In the genomic region with DNA sequence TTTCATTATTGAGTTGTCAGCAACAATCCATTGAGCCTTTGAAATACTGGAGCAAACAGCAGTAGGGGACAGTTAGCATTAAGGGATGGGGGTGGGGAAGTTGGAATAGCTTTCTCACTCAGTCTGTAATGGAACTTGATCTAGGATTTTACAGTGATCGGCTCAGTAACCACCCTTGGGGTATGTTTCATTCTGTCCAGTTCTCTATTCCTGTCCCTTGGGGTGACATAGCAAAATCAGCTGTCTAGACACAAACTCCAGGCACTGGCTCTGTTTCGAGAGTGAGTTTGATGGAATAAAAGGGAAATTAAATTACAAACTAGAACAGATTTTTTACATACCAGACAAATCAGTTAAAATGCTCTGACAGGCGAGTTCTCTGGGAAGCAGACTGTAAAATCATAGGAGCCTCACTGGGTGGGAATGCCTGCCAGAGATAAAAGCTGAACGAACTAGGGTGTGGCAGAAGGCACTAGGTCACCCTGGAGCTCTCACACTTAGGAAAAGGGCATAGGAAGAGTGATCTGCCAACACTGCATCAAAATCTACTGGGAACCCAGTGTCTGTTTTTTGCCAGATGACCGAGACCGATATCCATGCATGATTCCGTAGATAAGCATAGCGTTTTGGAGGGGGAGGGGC, we compare ENCODE assay signal across 9 mouse cellular contexts. TPM values are rescaled to one million over a fixed set of nuclear protein-coding genes. Genes with fewer than 3 reads are reported as not detected.
DNase-seq lines count a peak whose midpoint lies in the region; ATAC-seq lines count a peak whose summit lies in the region.
"Had no signal": no experiment of that assay in that cellular context is flagged by ENCODE, and none has a peak within 500 bp of the region (broad histone marks: within the 10 kb centered on the region; RNA-seq: fewer than 3 reads in every experiment).

No protein-coding gene starts in this region.

- no peaks in the 10 kb centered on the region for H3K4me1 ChIP-seq in midbrain, embryonic 14.5 days (ENCODE audit: control insufficient read depth, insufficient read depth, low read length)
- H3K4me1 ChIP-seq in midbrain, embryonic 16.5 days (ENCODE audit: control insufficient read depth, insufficient read depth, low read length) = no peaks in the 10 kb centered on the region

- no peak overlapping the region for H3K4me3 ChIP-seq in midbrain, embryonic 14.5 days (replicated peaks; ENCODE audit: low read depth, low read length)
- no peak overlapping the region for H3K4me3 ChIP-seq in midbrain, embryonic 16.5 days (ENCODE audit: low read depth, low read length)

- H3K36me3 ChIP-seq in midbrain, embryonic 14.5 days (ENCODE audit: control insufficient read depth, insufficient read depth, low read length) = no peaks in the 10 kb centered on the region
- H3K36me3 ChIP-seq in midbrain, embryonic 16.5 days (ENCODE audit: control insufficient read depth, insufficient read depth, low read length) = no peaks in the 10 kb centered on the region

- no peaks in the 10 kb centered on the region for H3K27me3 ChIP-seq in midbrain, embryonic 14.5 days (ENCODE audit: control insufficient read depth, insufficient read depth, low read length)
- no peaks in the 10 kb centered on the region for H3K27me3 ChIP-seq in midbrain, embryonic 16.5 days (ENCODE audit: control insufficient read depth, insufficient read depth, low read depth, low read length)

- intact Hi-C loops in gastrocnemius, postnatal 14 days (cut with DNase I; ENCODE audit: low total_unique reads) = no loop called here
- intact Hi-C loops in heart, postnatal 10 days (cut with DNase I) = no loop called here

- ATAC-seq in midbrain, embryonic 14.5 days (ENCODE audit: low FRiP score, low TSS enrichment) = 0 out of 2 replicates have a peak, but pooled peaks have one; percentile 34
- no peak for ATAC-seq in midbrain, embryonic 16.5 days
- ATAC-seq: inflammation-experienced regulatory T-cells, adult 6 months had no signal

- 62% methylated on average over 8 of the region's 8 CpGs for WGBS in midbrain, embryonic 14.5 days
- 67% methylated on average over 8 of the region's 8 CpGs for WGBS in midbrain, embryonic 16.5 days

- H3K9ac ChIP-seq in midbrain, embryonic 14.5 days (replicated peaks; ENCODE audit: low read length) = no peak overlapping the region
- no peak overlapping the region for H3K9ac ChIP-seq in midbrain, embryonic 16.5 days (ENCODE audit: low read depth, low read length)

- no peaks in the 10 kb centered on the region for H3K9me3 ChIP-seq in midbrain, embryonic 14.5 days (ENCODE audit: control insufficient read depth, low read length)
- no peaks in the 10 kb centered on the region for H3K9me3 ChIP-seq in midbrain, embryonic 16.5 days (replicated peaks; ENCODE audit: control insufficient read depth, low read length, poor library complexity, severe bottlenecking)

- no peak overlapping the region for H3K27ac ChIP-seq in midbrain, embryonic 14.5 days (replicated peaks; ENCODE audit: low read depth, low read length)
- H3K27ac ChIP-seq in midbrain, embryonic 16.5 days (ENCODE audit: low read length) = no peak overlapping the region

- DNase-seq in gastrocnemius, adult 8-10 months (ENCODE audit: low spot score in 2 of 2) = peak; percentile 3 to 4
- no peak for DNase-seq in gastrocnemius, postnatal 14 days
- DNase-seq in midbrain, embryonic 14.5 days = peak; percentile 44
- peak; percentile 49 to 55 for DNase-seq in heart, postnatal 10 days
- DNase-seq in retina, embryonic 14.5 days (ENCODE audit: low spot score) = peak; percentile 11
- no peak for DNase-seq in cerebellum, adult 11 months
- no peak for DNase-seq in T-cell, adult 2 months (ENCODE audit: low spot score)

- H3K4me2 ChIP-seq in midbrain, embryonic 14.5 days (ENCODE audit: low read length) = no peak overlapping the region
- H3K4me2 ChIP-seq in midbrain, embryonic 16.5 days (ENCODE audit: low read length) = no peak overlapping the region

RNA-seq across cellular contexts. Expression of gene Lama2, which starts 33.3 kb away (rescaled TPM):
- total RNA-seq in gastrocnemius, adult 8-10 months (2022) = 10 to 100 TPM; 32.5 to 41.1 (median 39.0) TPM
- total RNA-seq in gastrocnemius, postnatal 14 days (2021) = 100 to 1,000 TPM; 128 to 140 TPM
- polyA plus RNA-seq in midbrain, embryonic 14.5 days (2014; fragmentation: Nextera tagmentation; extraction: Ambion mirVana) = 0.96 and 6.6 TPM in 2 replicates
- polyA plus RNA-seq in midbrain, embryonic 16.5 days (2015; fragmentation: Nextera tagmentation; extraction: Ambion mirVana) = 3.8 and 3.9 TPM in 2 replicates
- total RNA-seq in heart, postnatal 10 days (2021) = 100 to 1,000 TPM; 222 to 226 TPM

Comparison
In these comparisons a context has a peak if more than half of its experiments do, and no peak if none do; other contexts are left out.
1. DNase-seq: peak in gastrocnemius, adult 8-10 months (2 of 2), midbrain, embryonic 14.5 days (single experiment), heart, postnatal 10 days (2 of 2) and retina, embryonic 14.5 days (single experiment); none in gastrocnemius, postnatal 14 days (single experiment), cerebellum, adult 11 months (single experiment) and T-cell, adult 2 months (single experiment).